Mouse (Mus musculus) left cerebral cortex, adult 11 months (tissue): ENCODE data around the gene Acss1.
A peak's percentile ranks its signal among the peaks of the same experiment; 100 is the strongest.

ENCODE experiments used
- DNase-seq: peaks from one replicate; pipeline ENCODE4 v3.0.0; 2022; ENCODE audit warnings: low spot score

Acss1 gene

DNA sequence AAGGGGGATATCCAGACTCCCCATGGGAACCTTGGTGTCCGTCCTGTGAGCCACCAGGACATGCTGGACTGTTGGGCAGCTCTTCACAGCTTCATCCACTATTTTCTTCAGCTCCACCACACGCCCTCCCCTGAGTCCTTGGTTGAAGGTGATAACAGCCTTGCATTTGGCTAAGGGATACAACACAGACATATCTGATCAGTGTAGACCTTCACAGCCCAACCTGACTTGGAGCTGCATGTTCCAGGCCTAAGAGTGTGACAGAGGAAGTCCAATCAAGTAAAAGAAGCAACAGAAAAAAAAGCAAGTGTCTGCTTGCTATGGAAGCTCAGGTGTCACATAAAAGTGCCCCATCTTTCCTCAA is 29.9 kb downstream of the Acss1 start:
- DNase-seq: no peak

DNA sequence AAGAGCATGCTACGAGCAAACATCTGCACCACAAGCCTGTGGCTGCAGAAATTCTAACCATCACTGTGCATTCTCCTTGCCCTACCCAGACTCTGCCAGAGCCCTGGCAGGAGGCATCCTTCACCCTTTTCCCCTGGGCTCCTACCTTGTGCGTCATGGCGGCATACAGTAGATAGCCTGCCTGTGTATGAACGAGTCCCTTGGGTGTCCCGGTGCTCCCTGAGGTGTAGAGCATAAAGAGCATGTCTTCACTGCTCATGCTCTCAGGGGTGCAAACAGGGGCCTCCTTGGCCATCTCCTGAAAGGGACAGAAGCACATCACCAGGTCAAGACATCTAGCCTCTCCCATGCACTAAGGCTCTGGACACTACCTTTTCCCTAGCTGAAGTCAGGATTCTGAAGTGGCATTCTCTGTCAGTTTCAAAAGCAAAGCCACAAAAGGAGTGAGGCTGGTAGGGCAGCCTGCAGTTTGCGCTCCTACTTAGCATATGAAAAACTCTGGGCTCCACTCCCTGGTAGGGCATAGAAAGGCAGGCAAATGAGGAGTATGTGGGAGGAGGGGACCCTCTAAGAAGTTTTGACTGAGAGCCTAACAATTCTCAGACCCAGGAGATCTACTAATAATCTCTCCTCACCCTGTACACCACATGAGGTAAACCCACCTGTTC is 30.5 kb downstream of the Acss1 start:
- no peak for DNase-seq

DNA sequence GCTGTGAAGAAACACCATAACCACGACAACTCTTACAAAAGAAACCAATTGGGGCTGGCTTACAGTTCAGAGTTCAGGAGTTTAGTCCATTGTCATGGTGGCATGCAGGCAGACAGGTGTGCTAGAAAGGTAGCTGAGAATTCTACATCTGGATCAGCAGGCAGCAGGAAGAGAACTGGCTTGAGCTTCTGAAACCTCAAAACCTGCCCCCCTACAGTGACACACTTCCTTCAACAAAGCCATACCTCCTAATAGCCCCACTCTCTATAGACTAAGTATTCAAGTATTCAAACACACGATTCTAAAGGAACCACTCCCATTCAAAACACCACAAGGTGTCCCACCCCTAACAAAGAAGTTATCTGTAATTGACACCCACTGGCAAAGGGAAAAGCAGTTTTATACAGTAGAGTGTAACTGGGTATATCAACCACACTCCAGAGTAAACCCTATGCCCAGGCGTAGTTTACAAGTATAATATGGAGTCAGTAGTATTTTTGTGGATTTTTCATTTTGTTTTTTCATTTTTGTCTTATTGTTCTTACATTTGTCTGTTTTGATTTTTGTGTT is 32.3 kb downstream of the Acss1 start:
- no peak for DNase-seq

DNA sequence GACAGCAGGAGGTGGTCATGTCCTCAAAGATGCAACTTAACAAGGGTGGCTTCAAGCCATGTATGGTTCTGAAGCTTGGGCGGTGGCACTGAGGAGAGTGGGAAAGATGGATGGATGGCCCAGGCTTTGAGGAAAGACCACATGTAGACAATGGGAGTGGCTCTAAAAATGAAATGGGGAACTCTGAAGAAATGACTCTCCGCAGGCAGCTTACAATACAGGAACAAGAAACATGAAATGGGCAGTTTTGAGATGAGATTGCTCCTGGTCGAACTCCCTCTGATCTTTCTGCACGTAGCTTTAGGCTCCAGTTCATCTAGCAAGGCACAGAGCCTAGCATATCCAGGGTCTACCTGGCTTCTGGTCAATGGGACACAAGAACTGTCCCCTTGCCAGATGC is 39.0 kb downstream of the Acss1 start:
- DNase-seq: no peak

DNA sequence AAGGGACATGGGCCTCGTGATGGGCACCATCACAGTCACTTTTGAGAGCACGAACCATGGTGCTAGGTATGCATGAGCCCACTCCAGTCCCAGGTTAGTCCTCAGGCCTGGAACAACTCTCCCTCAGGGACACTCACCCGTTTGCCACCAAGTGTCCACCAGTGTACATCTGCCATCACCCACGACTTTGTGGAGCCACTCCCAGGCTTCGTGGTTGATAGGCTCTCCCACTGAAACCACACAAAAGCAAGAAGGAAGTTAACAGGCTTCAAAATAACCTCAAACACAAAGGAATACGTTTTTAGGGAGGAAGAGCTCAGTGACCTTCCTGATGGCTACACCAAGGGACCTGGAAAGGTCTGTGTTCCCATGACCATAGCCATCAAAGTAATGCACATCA is 41.2 kb downstream of the Acss1 start:
- DNase-seq: no peak

DNA sequence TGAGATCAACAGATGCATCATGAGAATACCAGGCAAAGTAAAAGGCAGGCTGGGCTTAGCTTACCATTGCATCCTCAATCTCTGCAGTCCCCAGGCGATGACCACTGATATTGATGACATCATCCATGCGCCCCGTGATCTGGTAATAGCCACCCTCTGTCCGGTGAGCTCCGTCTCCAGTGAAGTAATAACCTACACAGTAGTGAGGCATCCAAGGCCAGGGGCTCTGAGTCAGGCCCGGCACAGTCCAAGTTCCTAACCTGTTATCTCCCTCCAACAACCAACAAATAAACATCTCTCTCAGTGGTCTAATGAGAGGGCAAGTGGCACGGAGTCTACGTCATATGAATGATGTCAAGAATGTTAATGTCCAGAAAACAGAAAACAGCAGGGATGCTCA is 43.4 kb downstream of the Acss1 start:
- DNase-seq: no peak

DNA sequence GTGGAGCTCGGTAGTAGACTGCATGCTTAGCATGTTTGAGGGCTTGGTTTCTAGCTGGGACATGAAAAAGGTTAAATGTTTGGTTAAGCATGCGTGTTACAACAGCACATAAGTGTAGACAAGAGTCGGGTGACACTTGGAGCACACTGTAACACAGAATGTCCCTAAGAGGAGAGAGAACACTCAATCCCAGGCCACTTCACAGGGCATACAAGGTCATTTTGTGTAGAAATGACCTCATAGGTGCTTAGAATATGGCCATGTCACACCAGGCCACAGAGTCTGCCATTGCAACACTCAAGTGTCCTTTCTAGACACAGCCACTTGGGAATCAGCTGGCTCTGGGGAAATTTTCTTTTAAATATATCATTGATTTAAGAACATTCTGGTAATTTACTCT is 44.3 kb downstream of the Acss1 start:
- no peak for DNase-seq

DNA sequence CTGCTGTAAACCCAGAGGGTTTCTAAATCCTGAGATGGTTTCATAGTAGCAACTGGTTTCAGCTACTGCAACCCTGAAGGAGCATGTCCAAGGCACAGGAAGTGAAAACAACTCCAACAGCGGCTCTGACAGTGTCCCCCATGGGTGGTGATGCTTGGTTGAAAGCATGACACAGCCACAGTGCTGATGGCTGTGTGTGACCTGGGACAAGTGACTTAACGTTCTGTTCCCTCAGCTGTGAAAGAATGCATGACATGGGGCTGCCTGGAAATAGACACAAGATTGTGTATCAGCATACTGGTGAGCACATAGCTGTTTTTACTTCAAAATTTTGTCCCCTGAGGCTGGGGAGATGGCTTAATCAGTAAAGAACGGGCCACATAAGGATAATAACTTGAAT is 46.6 kb downstream of the Acss1 start:
- no peak for DNase-seq

DNA sequence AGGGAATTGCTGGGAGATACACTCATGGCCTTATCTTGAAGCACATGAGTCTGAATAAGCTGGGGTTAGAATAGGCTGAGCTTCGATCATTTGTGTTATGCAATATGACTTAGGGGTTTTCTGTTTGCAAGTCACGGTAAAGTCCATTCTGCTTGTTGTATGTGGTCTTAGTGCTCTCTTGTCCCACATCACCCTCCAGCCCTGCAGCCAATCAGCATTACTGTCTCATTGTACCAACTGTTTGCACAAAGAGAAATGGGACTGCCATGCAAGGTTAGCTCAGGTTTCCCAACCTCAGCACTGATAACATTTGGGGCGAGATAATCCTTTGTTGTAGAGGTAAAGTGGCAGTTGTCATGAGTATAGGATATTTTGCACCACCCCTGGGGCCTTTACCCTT is 58.2 kb downstream of the Acss1 start:
- no peak for DNase-seq

DNA sequence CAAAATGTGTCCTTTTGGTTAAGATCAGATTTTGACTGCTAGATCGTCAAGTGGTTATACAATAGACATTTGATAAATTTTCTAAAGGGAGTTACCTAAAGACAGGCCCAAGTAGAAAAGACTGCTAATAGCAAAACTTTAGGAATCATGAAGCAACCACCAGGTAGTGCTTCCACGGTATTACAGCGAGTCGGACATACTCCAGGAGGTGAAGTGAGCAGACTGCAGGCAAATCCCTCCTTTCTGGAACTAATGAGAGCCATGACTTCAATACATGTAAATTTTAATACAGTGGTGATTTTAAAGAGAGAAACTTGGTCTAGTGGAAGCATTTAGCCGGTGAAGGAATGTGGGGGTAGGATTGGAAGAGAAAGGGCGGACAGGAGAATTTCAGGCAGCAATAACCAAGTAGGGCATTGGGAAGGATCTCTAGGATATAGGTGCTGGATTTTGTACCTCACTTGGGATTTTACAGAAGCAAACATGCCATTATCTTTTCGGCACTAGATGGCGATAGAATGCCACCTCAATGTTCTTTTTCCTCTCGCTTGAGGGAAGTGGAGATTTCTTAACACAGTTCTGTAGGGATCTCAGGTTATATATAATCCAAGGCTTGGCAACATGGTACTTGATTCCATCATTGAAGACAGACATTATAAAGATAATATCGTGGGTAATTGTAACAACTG is 59.3 kb downstream of the Acss1 start:
- peak; percentile 63 for DNase-seq

DNA sequence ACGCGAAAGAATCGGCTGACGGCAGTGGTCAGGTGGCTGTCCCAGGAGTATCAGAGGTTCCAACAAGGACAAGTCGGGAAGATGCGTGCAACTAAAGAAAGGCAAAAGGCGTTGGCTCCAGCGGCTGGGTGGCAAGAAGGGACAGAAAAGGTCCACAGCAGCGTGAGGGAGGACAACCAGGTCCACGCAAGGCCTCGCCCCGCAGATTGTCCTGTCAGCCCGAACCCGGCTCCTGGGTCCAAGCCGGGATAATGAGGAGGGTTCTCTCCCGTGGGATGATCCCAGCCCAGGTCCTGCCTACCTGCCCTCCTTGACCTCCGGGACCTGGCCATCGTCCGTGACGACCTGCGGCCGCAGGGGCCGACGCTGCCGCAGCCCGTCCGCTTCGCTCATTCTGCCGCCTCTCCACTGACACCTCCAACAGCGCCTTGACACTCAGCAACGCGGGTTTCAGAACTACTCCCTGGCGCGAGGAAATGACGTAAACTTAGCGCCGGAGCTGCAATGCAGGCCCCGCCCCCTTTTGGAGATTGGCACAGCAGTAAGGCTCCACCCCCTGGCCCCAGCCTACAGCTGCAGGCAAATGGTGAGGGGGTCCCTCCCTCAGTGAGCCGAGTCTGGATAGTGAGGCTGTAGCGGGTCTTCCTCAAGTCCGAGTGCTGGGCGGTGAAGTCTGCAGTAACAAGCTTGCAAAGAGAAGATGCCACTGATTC is 60.1 kb downstream of the Acss1 start, which contains the start of gene Apmap:
Apmap (minus strand) TSS at position 481 of the 713 bp plus-strand sequence.
- peak; percentile 92 for DNase-seq

DNA sequence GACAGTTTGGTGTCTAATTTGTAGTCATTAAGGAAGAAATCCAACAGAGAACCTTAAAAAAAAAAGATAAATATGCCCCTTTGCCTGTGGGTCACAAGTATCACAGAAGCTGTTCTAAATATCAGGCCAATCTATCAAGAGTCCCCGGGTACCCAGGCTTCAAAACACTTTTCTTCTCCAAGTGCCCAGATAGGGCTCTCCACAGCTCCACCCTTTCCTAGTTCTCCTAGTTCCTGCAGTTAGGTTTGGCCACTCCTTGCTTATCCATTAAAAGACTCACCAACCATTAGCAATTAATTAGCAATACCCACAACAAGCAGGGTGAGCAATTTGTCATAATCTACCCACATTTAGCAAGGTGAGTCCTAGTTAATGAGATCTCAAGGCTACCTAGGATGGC is 61.2 kb downstream of the Acss1 start:
- no peak for DNase-seq

DNA sequence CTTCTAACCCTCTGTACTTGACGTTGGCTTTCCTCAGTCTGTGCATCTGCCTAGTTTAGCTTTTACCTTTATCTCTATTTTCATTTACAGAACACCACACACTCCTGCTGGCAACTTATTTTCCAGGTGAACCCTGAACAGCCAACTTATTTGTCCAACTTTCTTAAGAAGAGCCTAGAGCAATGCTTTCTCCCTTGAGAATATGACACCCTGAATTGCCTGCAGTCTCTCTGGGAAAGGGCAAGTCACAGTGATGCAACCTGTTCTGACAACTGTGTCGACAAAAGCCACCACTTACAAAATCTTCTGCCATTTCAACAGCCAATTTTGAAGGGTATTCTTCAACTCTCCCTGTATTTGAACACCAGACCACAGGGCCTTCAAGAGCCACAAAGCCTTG is 63.5 kb downstream of the Acss1 start:
- no peak for DNase-seq

DNA sequence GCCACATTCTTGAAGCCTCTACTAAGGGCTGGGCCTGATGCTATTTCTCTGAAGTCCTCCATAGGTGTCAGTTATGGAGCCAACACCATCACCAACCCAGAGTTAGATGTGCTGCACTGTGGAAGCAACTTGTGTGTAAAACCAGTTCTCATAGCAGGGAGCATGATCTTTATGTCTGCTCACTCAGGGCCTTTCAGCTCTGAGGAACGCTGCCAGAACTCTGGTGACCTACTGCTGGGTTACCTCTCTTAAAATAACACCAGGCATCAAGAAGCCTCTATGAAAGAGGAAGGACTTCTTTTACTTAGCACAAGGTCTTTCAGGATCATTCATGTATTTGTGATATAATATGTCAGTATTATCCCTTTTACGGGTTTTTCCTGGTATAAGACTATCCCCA is 66.1 kb downstream of the Acss1 start:
- DNase-seq: no peak

DNA sequence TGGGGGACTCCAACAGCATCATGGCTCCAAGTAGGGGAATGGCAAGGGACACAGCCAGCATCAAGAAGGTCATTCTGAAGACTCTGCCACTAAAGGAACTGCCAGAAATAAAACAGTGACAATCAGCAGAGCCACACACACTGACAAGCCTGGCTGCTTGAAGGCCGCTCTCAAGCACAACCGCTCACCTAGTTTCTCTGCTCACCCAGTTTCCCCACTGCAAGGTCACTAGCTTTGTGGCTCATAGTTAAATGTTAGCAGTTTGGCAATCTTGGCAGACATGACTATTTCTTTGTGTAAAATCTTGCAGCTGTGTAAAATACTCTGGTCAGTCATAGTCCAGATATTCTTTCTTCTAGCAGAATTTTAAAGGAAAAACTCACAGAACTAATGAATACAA is 68.0 kb downstream of the Acss1 start:
- no peak for DNase-seq

DNA sequence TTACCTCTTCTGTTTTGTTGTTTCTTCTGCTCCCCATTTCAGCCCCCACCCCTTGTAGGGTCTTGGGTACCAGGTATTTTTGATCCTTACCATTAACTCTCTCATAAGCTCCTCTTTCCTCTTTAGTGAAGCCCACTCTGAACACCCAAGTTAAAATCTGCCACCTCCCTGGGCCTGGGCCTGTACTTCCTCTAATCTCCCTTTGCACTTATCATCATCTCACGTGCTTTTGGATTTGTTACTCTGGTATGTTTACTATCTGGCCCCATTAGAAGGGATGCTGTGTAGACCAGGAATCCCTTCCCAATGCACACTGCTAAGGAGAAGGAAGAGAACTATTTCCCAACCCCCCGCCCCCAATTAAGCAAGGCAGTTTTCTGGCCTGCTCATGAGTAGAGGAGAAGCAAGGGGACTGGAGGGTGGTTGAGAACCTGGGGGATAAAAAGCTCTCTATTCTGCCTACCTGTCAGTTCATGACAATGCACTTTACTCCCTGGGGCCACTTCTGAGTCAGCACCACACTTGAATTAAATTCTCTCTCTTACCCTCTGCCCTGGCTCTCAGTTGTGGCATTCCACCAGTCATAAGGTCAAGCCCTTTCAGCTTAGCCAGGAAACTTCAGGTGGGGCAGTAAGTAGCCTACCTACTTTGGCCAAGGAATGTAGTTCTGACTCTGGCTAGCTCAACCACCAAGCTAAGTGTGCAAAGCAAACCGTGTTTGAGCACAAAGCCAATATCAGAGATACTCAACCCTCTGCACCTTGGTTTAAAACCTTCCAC is 72.7 kb downstream of the Acss1 start:
- DNase-seq: no peak

DNA sequence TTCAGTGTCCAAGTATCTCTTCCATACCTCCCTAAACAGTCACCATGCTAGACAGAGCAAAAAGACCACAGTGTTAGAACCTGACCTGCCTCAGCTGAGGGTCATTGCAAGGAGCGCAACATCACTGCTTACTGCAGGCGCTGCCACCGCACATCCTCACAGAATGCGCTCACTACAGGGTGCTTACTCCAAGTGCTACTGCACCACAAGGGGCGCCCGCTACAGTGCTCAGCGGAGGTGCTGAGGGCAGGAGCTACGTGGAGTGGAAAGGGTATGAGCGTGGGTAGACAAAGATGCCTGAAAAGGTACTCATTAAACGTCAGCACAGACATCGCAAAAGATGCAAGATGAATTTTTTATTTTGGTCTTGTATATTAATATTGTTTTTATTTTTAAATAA is 79.2 kb downstream of the Acss1 start:
- no peak for DNase-seq

DNA sequence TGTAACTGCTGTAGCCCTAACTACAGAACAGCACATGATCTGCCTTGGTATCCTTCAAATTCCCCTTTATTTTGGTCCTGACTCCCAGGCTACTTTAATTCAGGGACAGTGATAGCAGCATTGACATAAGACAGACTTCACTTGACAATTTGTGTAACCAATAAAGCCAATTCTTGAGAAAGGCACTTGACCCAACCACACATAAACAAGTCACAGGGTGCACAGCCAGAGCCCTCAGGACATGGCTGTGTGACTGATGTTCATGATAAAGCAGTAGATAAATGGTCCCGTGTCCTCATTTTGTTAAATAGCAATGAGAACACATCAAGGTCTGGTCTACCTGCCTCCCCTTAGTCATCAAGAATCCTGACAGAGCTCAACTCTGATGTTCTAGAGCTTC is 88.7 kb downstream of the Acss1 start:
- DNase-seq: no peak

DNA sequence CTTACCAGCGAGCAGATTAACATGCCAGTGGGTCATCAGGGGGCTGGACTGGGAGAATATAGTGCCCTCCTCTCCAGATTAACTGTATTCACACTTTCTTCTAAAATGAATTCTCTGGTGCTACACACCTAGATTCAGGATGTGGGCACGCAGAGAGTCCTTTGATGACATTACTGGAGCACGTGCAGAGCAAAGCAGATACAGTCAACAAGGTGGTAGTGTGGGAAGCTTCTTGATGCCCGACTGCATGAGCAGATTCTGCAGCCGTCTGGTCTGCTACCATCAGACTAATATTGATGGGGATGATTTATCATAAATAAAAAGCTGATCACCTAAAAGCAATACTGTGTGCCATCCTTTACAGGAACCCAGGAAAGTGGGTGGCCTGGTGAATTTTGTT is 89.7 kb downstream of the Acss1 start:
- no peak for DNase-seq

DNA sequence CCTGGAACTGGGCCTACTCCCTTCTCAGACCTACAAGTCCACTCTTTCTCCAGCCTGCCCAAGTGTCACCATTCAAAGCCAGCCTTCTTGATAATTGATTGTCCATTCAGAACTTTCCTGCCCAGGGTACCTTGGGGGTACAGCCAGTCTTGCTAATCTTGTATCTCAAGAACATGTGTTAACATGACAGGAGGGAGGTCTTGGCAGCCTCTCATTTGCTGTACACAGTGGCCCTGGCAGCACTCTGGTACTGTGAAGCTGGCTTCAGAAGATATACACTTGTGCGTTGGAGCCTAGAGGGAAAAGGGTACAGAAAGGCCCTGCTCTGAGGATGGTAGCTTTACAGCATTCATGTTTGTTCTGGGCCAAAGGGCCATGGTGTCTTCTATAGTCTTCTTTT is 92.0 kb downstream of the Acss1 start:
- no peak for DNase-seq

DNA sequence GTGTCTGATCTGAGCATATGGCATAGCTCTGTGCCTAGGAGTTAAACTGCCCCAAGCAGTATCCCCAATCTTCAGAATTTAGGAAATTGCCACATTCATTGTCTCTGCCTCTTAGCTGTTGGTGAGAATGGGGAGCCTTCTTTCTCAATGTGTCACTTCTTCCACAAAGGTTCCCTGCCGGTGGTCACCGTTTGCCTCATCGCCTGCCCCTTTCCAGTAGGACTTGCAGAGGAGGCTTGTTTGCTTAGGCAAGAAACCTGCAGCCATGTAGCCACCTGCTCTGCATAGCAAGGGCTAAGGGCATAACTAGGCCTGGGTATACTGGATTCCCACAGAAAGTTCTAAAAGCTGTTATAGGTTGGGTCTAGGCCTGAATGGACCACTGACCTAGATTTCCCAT is 95.8 kb downstream of the Acss1 start:
- no peak for DNase-seq

DNA sequence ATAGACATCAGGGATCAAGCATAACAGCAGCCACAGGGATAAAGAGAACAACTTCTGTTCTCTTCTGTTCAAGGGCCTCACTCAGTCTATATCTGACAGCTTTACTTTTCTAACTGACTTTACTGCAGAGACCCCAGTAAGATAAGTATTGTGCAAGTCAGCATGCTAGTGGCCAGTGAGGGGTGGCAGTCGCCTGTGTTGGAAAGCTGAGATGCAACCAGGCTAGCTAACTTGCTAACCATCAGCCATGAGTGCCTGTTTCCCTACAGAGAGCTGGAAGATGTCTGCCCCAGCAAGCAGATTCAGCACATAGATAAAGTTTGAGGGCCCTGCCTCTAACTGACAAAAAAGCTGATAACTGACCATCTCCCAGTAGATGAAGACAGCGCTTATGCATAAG is 97.5 kb downstream of the Acss1 start:
- no peak for DNase-seq
